Mouse (Mus musculus) liver, embryonic 15.5 days (tissue): ENCODE measurements around the gene Gemin7. TPM values are rescaled to one million over a fixed set of nuclear protein-coding genes. Genes with fewer than 3 reads are reported as not detected.
"Not testable (repeated sequence)": the region's sequence is repeated elsewhere in the genome, so short reads cannot be mapped to it uniquely, and the experiment has no call there.

Source experiments
- ATAC-seq: fragments of 200-750 bp; cut with Nextera tagmentation; 2 replicates; pipeline ENCODE4 v1.8.0; 2017; ENCODE audit warnings: moderate number of reproducible peaks, mild to moderate bottlenecking, moderate library complexity; ENCODE audit not compliant: insufficient read depth
- H3K27ac ChIP-seq: fragments of 300-500 bp; sonication (generic); replicated peaks from 2 replicates; pipeline ENCODE4 v1.5.1; 2015; ENCODE audit warnings: mild to moderate bottlenecking, inconsistent platforms
- H3K27me3 ChIP-seq: fragments of 300-500 bp; sonication (generic); 2 replicates; pipeline ENCODE4 v1.6.1; 2015; ENCODE audit warnings: mild to moderate bottlenecking, inconsistent platforms
- H3K36me3 ChIP-seq: fragments of 300-500 bp; sonication (generic); replicated peaks from 2 replicates; pipeline ENCODE4 v1.6.1; 2015; ENCODE audit warnings: moderate library complexity, mild to moderate bottlenecking, inconsistent platforms
- H3K4me1 ChIP-seq: fragments of 300-500 bp; sonication (generic); replicated peaks from 2 replicates; pipeline ENCODE4 v1.6.1; 2015; ENCODE audit warnings: inconsistent platforms
- H3K4me2 ChIP-seq: fragments of 300-500 bp; sonication (generic); 2 replicates; pipeline ENCODE4 v1.6.1; 2015; ENCODE audit warnings: moderate library complexity, mild to moderate bottlenecking, inconsistent platforms
- H3K4me3 ChIP-seq: fragments of 300-500 bp; sonication (generic); replicated peaks from 2 replicates; pipeline ENCODE4 v1.5.1; 2015; ENCODE audit warnings: mild to moderate bottlenecking, inconsistent platforms
- H3K9ac ChIP-seq: fragments of 300-500 bp; sonication (generic); 2 replicates; pipeline ENCODE4 v1.6.1; 2015; ENCODE audit warnings: moderate library complexity, mild to moderate bottlenecking, inconsistent platforms
- H3K9me3 ChIP-seq: fragments of 300-500 bp; sonication (generic); replicated peaks from 2 replicates; pipeline ENCODE4 v1.6.1; 2016; ENCODE audit warnings: inconsistent platforms
- WGBS: fragments of 180-500 bp; shearing (Covaris S2); methylation state at CpG from one replicate; pipeline ENCODE4 v1.1.7; 2015; ENCODE audit warnings: mixed read lengths; ENCODE audit not compliant: insufficient replicate concordance; 5-methylcytosine and 5-hydroxymethylcytosine counted together
- polyA plus RNA-seq: library from polyadenylated mRNA; unstranded; fragments of >200 nt; fragmentation: Nextera tagmentation; extraction: Ambion mirVana; gene quantifications from 2 replicates; pipeline ENCODE4 v1.2.1, GENCODE M21; 2015

The Gemin7 gene
- 79.6 and 90.9 TPM in 2 replicates for polyA plus RNA-seq

DNA sequence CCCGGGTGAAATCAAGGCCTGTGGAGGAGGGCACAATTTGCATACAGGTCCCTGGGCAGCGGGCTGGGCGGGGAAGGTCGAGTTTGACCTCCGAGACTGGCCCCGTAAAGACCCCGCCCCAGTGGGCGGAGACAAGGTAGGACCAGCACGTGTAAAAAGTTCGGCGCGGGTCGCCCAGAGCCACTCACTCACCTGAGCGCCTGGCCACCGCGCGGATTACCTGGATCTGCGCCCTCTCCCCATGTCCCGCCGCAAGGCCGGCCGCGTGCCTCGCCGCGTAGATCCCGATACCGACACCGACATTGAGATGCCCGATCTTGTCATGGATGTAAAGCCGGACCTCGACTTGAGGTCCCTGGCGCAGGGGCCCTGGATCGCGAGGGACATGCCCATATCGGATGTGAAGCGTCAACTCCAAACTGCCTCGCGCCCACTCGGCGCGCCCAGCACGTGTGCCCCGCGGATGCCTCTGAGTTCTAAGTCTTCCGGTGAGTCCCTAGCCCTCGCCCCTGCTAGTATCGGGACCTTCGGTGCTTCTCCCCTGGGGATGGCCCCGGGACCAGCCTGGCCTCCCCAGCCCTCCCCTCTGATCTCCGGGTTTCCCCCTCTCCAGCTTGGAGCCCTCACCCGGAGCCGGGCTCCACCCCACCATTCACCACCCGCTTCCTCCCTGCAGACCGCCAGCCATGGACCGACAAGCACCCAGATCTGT lies at the start of gene Gemin7, which contains the start of gene Zfp296:
Gene Gemin7 (minus strand): TSS at position 455 of the 712 bp plus-strand sequence.
Gene Zfp296 (plus strand): TSS at position 147 of the 712 bp plus-strand sequence.
- Histone ChIP-seq H3K4me3 (peak within 1 kb of the TSS; percentile 57), H3K27ac (peak within 1 kb of the TSS; percentile 42), H3K9ac (peak within 1 kb of the TSS; percentile 42; the same call in 1 of the 2 replicates), H3K36me3 (peaks cover 11% of the 10 kb centered on the region), H3K4me2 (peak within 1 kb of the TSS; percentile 95), H3K9me3 (no peaks in the 10 kb centered on the region), H3K4me1 (peaks cover 60% of the 10 kb centered on the region), H3K27me3 (peaks cover 23% of the 10 kb centered on the region)
- WGBS = under 1% methylated on average over 55 of the region's 56 CpGs
- ATAC-seq = no peak

DNA sequence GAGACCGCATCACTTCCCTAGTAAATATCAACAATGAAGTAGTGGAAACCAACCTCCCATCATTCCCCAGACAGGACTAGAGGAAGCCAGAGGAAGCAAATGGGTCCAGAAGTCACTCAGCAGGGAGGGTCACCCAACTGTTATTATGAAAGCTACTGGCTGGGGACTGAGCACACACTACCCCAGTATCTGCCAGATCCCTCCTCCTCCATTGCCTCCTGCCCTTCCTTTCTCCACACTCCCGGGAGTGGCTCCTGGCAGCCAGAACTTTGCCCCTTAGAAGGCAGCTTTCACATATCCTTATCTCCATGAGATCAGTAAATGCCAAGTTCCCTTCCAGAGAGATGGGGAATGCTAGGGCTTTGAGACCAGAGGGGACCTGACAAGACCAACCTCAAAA lies 46.0 kb upstream of the Gemin7 start:
- no peak overlapping the region for H3K4me2 ChIP-seq
- H3K27ac ChIP-seq = no peak overlapping the region
- H3K9ac ChIP-seq = no peak overlapping the region
- peaks cover 18% of the 10 kb centered on the region for H3K4me1 ChIP-seq
- 43% methylated on average over 2 of the region's 2 CpGs for WGBS
- H3K4me3 ChIP-seq = no peak overlapping the region
- H3K36me3 ChIP-seq = no peaks in the 10 kb centered on the region
- H3K9me3 ChIP-seq = no peaks in the 10 kb centered on the region
- ATAC-seq = no peak
- H3K27me3 ChIP-seq = peaks cover 18% of the 10 kb centered on the region

DNA sequence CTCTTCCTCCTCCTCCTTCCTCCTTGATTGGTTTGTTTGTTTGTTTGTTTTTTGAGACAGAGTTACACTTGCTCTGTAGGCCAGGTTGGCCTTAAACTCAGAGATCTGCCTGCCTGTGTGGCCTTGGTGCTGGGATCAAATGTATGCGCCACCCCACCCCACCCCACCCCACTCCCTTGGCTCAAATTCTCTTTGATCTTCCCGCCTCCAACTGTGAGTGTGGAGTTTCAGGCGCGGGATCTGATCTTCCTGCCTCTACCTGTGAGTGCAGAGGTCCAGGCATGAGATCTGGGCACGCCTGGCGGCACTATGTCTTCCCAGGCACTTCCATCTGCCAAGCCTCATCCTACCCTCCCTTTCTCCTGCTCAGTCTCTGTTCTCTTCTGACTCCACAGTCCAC lies 44.8 kb upstream of the Gemin7 start:
- peaks cover 8% of the 10 kb centered on the region for H3K4me1 ChIP-seq
- no peak overlapping the region for H3K27ac ChIP-seq
- no peak overlapping the region for H3K4me2 ChIP-seq
- no peaks in the 10 kb centered on the region for H3K9me3 ChIP-seq
- 53% methylated on average over 6 of the region's 6 CpGs for whole genome bisulfite sequencing
- peaks cover 18% of the 10 kb centered on the region for H3K27me3 ChIP-seq
- H3K4me3 ChIP-seq = no peak overlapping the region
- H3K9ac ChIP-seq = no peak overlapping the region
- no peak for ATAC-seq
- H3K36me3 ChIP-seq = no peaks in the 10 kb centered on the region

DNA sequence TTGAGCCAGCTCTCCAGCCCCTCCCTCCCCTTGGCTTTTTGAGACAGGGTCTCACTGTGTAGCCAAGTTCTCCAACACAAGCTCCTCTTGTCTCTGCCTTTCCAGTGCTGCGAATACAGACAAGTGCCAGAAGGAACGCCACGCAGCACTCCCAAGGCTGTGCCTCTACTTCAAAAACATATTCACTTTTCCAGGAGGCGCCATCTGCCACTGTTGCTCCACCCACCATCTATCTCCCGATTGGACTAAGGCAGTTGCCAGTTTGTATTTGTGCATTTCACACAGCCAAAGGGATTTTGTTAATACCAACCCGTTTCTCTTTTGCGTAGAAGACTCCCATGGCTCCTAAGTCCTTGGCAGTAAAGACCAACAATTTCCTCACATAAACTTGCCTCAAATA lies 43.4 kb upstream of the Gemin7 start:
- Histone ChIP-seq H3K4me3 (no peak overlapping the region), H3K4me1 (peaks cover 8% of the 10 kb centered on the region), H3K9me3 (no peaks in the 10 kb centered on the region), H3K27me3 (peaks cover 18% of the 10 kb centered on the region), H3K36me3 (no peaks in the 10 kb centered on the region), H3K27ac (no peak overlapping the region), H3K9ac (no peak overlapping the region), H3K4me2 (no peak overlapping the region)
- 83% methylated on average over 7 of the region's 7 CpGs for WGBS
- no peak for ATAC-seq

DNA sequence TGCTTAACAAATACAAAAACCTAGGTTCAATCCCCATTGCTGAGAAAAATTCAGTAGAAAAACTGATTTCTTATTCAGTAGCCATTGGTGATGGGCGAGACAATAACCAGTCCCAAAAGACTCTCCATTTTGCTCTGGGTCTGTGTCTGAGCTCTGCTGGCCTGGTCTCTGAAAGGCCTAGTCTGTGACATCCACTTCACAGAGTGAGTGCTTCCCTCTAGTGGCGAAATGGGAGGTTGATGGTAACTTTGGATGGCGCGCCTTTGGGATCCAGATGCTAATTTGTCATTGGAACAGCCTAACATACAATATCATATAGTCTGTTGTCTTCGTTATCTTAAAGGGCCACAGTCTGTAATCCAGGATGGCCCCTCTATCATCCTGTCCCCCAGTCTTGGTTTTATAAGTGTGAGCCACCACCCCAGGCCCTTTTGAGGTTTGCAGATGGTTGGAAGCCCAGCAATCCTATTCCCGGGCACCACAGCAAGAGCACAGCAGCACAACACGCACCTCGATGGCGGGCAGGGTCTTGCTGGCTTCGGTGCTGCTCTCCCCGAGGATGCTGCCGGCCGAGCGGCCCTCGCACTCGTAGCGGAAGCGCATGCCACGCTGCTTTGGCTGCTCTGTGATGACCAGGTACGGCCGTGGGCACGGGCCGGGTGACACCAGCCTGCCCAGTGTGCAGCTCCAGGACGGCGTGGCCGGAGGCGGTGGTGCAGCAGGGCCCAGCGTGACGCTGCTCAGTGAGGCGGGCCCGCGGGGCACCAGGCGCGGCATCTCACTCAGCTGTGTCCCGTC lies 41.8 kb upstream of the Gemin7 start:
- Histone ChIP-seq H3K4me2 (peak overlapping the region; percentile 61), H3K27ac (no peak overlapping the region), H3K27me3 (peaks cover 18% of the 10 kb centered on the region), H3K36me3 (no peaks in the 10 kb centered on the region), H3K9me3 (no peaks in the 10 kb centered on the region), H3K9ac (no peak overlapping the region), H3K4me1 (peaks cover 8% of the 10 kb centered on the region), H3K4me3 (peak overlapping the region; percentile 29)
- peak; percentile 38 for ATAC-seq
- WGBS = 16% methylated on average over 35 of the region's 35 CpGs

DNA sequence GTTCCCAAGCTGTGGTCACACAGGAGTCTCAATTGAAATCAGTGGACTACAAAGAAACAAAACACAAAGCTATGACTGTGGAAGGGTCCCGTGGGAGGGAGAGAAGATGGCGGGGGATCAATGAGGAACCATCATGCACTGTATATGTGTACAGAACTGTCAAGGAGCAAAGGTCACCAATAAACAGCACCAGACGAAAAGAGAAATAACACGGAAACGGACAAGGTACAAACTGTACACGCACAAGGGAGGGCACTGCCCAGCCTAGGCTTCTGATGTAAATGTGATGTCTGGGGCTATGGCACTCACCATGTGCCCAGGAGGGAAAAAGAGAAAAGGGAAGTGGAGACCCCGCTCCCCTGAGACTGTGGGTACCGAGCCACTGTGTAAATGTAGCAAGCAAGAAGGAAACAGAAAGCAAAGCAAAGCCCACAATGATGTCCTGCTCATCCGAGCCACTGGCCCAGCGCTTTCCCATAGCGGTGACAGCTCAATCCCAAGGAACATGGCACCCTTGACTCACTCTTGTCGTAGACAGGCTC lies 37.7 kb upstream of the Gemin7 start:
- Histone ChIP-seq H3K9me3 (no peaks in the 10 kb centered on the region), H3K27ac (no peak overlapping the region), H3K4me1 (peaks cover 8% of the 10 kb centered on the region), H3K36me3 (0 out of 2 replicates have a peak, but pooled peaks cover 3% of the 10 kb centered on the region), H3K27me3 (peaks cover 10% of the 10 kb centered on the region), H3K4me3 (no peak overlapping the region), H3K9ac (no peak overlapping the region), H3K4me2 (no peak overlapping the region)
- no peak for ATAC-seq
- 59% methylated on average over 12 of the region's 12 CpGs for WGBS

DNA sequence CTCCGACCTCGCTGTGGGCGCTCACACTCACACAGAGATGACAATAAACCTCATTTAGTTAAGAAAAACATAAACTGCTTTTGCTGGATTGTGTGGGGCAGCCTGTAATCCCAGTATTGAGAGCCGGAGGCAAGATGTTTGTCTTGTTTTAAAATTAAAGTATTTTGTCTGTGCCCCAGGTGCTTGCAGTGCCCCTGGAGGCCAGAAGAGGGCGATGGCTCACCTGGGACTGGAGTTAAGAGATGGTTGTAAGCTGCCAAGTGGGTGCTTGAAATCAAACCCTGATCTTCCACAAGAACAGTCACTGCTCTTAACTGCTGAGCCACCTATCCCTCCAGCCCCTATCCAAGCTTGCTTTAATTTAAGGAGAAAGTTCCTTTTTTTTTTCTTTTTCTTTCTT lies 33.6 kb upstream of the Gemin7 start:
- Histone ChIP-seq H3K9ac (no peak overlapping the region), H3K4me2 (no peak overlapping the region), H3K36me3 (0 out of 2 replicates have a peak, but pooled peaks cover 3% of the 10 kb centered on the region), H3K9me3 (no peaks in the 10 kb centered on the region), H3K4me3 (no peak overlapping the region), H3K27ac (no peak overlapping the region), H3K4me1 (no peaks in the 10 kb centered on the region), H3K27me3 (no peaks in the 10 kb centered on the region)
- no peak for ATAC-seq
- 65% methylated on average over 5 of the region's 5 CpGs for WGBS

DNA sequence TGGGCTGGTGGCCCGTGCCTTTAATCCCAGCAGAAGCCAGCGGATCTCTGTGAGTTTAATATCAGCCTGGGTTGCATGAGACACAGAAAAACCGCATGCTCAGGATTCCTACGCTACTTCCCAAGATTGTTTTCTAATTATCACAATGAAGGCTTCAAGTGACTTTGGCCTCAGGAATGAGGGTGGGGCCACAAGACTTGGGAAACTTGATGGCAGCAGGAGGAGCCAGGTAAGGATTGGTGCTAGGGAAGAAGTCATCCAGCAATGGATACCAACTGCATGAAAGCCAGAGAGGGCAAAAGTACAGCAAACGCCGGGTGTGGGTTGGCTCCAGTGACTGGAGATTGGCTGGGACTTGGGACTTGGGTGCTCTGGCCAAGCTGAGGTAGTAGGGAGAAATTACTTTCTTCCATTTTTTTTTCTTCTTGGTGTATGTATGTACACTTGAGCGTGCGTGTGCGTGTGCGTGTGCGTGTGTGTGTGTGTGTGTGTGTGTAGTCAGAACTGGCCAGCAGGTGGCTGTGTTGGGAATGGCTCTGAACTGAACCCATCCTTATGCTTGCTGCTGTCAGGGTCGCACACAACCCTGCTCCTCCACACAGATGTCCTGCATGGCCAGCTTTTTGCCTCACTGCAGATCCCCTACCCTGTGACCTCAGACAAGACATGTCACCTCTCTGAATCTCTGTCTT lies 32.4 kb upstream of the Gemin7 start:
- no peaks in the 10 kb centered on the region for H3K27me3 ChIP-seq
- H3K4me3 ChIP-seq = no peak overlapping the region
- ATAC-seq = no peak
- no peak overlapping the region for H3K4me2 ChIP-seq
- H3K9me3 ChIP-seq = no peaks in the 10 kb centered on the region
- 80% methylated on average over 12 of the region's 12 CpGs for WGBS
- no peak overlapping the region for H3K9ac ChIP-seq
- H3K27ac ChIP-seq = no peak overlapping the region
- no peaks in the 10 kb centered on the region for H3K4me1 ChIP-seq
- 0 out of 2 replicates have a peak, but pooled peaks cover 3% of the 10 kb centered on the region for H3K36me3 ChIP-seq

DNA sequence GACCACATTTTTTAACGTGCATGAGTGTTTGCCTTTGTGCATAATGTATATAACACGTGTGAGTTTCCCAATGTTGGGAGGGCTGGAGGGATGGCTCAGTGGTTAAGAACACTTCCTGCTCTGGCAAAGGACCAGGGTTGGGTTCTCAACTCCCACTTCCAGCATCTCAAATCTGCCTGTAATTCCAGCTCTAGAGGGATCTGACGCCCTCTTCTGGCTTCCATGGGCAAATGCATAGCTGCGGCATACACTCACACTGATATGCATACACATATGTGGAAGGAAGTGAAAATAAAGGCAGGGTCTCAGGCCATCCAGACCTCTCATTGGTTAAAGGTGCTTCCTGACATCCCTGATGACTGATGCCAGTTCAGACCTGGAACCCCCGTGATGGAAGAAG lies 29.9 kb upstream of the Gemin7 start:
- Histone ChIP-seq H3K4me2 (no peak overlapping the region), H3K27ac (no peak overlapping the region), H3K9ac (no peak overlapping the region), H3K4me3 (no peak overlapping the region), H3K27me3 (no peaks in the 10 kb centered on the region), H3K36me3 (peaks cover 2% of the 10 kb centered on the region; the same call in 1 of the 2 replicates), H3K9me3 (no peaks in the 10 kb centered on the region), H3K4me1 (peaks cover 21% of the 10 kb centered on the region)
- no peak for ATAC-seq
- WGBS = 67% methylated on average over 5 of the region's 5 CpGs

DNA sequence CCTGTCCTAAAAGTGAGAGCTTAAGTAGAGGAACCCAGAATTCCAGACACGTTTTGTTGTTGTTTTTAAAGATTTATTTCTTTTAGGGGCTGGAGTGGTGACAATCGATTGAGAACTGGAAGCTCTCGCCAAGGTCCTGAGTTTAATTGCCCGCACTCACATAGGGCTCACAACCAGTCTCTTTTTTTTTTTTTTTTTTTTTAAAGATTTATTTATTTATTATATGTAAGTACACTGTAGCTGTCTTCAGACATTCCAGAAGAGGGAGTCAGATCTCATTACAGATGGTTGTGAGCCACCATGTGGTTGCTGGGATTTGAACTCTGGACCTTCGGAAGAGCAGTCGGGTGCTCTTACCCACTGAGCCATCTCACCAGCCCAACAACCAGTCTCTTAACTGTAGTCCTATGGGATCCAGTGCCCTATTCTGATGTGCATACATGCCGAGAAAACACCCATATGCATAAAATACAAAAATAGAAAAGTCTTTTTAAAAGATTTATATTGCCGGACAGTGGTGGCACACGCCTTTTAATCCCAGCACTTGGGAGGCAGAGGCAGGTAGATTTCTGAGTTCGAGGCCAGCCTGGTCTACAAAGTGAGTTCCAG lies 27.3 kb upstream of the Gemin7 start:
- peaks cover 22% of the 10 kb centered on the region for H3K36me3 ChIP-seq
- peak overlapping the region; percentile 79; the same call in 1 of the 2 replicates for H3K27ac ChIP-seq
- ATAC-seq, H3K9me3 ChIP-seq, H3K27me3 ChIP-seq, H3K9ac ChIP-seq: not testable (repeated sequence)
- WGBS = 51% methylated on average over 10 of the region's 10 CpGs
- peaks cover 34% of the 10 kb centered on the region for H3K4me1 ChIP-seq
- H3K4me3 ChIP-seq = peak overlapping the region; percentile 94
- peak overlapping the region; percentile 88 for H3K4me2 ChIP-seq
